In the genomic region with DNA sequence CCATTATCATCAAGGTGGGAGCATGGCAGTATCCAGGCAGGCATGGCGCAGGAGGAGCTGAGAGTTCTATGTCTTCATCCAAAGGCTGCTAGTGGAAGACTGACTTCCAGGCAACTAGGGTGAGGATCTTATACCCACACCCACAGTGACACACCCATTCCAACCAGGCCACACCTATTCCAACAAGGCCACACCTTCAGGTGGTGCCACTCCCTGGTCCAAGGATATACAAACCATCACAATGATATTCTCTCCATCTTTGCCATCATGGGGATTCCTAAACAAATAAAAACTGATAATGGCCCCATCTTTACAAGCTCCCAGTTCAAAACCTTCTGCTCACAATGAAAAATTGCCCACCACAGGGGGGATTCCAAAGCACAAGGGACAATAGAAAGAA, we compare ENCODE assay signal across 8 mouse cellular contexts. TPM values are rescaled to one million over a fixed set of nuclear protein-coding genes. Genes with fewer than 3 reads are reported as not detected.
DNase-seq lines count a peak whose midpoint lies in the region; ATAC-seq lines count a peak whose summit lies in the region.
"Not testable (repeated sequence)": the region's sequence is repeated elsewhere in the genome, so short reads cannot be mapped to it uniquely, and the experiment has no call there.
"Had no signal": no experiment of that assay in that cellular context is flagged by ENCODE, and none has a peak within 500 bp of the region (broad histone marks: within the 10 kb centered on the region; RNA-seq: fewer than 3 reads in every experiment).

Gene Tet1 (minus strand): TSS at position 101 of the 400 bp plus-strand sequence.

- not testable (repeated sequence) for H3K9ac ChIP-seq in embryonic facial prominence, embryonic 13.5 days; intestine, embryonic 15.5 days; limb, embryonic 15.5 days; midbrain, embryonic 16.5 days (ENCODE audit: low read depth, low read length)

- not testable (repeated sequence) for H3K27ac ChIP-seq in embryonic facial prominence, embryonic 13.5 days; intestine, embryonic 15.5 days; limb, embryonic 15.5 days; midbrain, embryonic 16.5 days (ENCODE audit: low read length)

- H3K27me3 ChIP-seq in embryonic facial prominence, embryonic 13.5 days; intestine, embryonic 15.5 days (replicated peaks); limb, embryonic 15.5 days; midbrain, embryonic 16.5 days (ENCODE audit: control insufficient read depth, insufficient read depth, low read depth, low read length): not testable (repeated sequence)

- not testable (repeated sequence) for ATAC-seq in embryonic facial prominence, embryonic 13.5 days (ENCODE audit: insufficient number of reproducible peaks, insufficient read depth, low FRiP score, low TSS enrichment, low read depth); intestine, embryonic 15.5 days; limb, embryonic 15.5 days (ENCODE audit: insufficient number of reproducible peaks, low FRiP score, low TSS enrichment, low read depth); midbrain, embryonic 16.5 days

- not testable (repeated sequence) for DNase-seq in gastrocnemius, postnatal 4 days (ENCODE audit: low spot score in 2 of 2); heart, postnatal 25 days (ENCODE audit: low spot score); left cerebral cortex, adult 18-20 months (ENCODE audit: low spot score in 2 of 2)

- WGBS in embryonic facial prominence, embryonic 13.5 days = no CpG with 5 or more reads among the region's 1 CpGs
- WGBS in intestine, embryonic 15.5 days = no CpG with 5 or more reads among the region's 1 CpGs
- no CpG with 5 or more reads among the region's 1 CpGs for WGBS in limb, embryonic 15.5 days
- no CpG with 5 or more reads among the region's 1 CpGs for WGBS in midbrain, embryonic 16.5 days

- intact Hi-C loops in heart, postnatal 25 days (cut with DNase I) = not testable (repeated sequence)

- H3K36me3 ChIP-seq in embryonic facial prominence, embryonic 13.5 days; intestine, embryonic 15.5 days; limb, embryonic 15.5 days; midbrain, embryonic 16.5 days (ENCODE audit: control insufficient read depth, insufficient read depth, low read length): not testable (repeated sequence)

- not testable (repeated sequence) for H3K4me2 ChIP-seq in embryonic facial prominence, embryonic 13.5 days; intestine, embryonic 15.5 days (replicated peaks); limb, embryonic 15.5 days; midbrain, embryonic 16.5 days (ENCODE audit: low read length)

- H3K4me1 ChIP-seq in embryonic facial prominence, embryonic 13.5 days; intestine, embryonic 15.5 days (replicated peaks); limb, embryonic 15.5 days; midbrain, embryonic 16.5 days (ENCODE audit: control insufficient read depth, insufficient read depth, low read length): not testable (repeated sequence)

- not testable (repeated sequence) for H3K9me3 ChIP-seq in embryonic facial prominence, embryonic 13.5 days; intestine, embryonic 15.5 days; limb, embryonic 15.5 days; midbrain, embryonic 16.5 days (replicated peaks; ENCODE audit: control insufficient read depth, low read length, poor library complexity, severe bottlenecking)

- not testable (repeated sequence) for H3K4me3 ChIP-seq in embryonic facial prominence, embryonic 13.5 days; intestine, embryonic 15.5 days (replicated peaks); limb, embryonic 15.5 days; midbrain, embryonic 16.5 days (ENCODE audit: low read depth, low read length)

RNA-seq across cellular contexts. Expression of gene Tet1, which starts in this region (rescaled TPM):
- 26.6 and 30.4 TPM in 2 replicates for polyA plus RNA-seq in embryonic facial prominence, embryonic 13.5 days (2015; fragmentation: Nextera tagmentation; extraction: Ambion mirVana)
- 10 to 100 TPM; 25.3 to 26.4 TPM for total RNA-seq in gastrocnemius, postnatal 4 days (2021)
- total RNA-seq in heart, postnatal 25 days (2021) = 10 to 100 TPM; 11.0 to 12.7 TPM
- 14.4 and 18.3 TPM in 2 replicates for polyA plus RNA-seq in intestine, embryonic 15.5 days (2015; fragmentation: Nextera tagmentation; extraction: Ambion mirVana)
- 10 to 100 TPM; 12.1 to 12.6 TPM for total RNA-seq in left cerebral cortex, adult 18-20 months (2021)
- 22.8 and 24.9 TPM in 2 replicates for polyA plus RNA-seq in limb, embryonic 15.5 days (2015; fragmentation: Nextera tagmentation; extraction: Ambion mirVana)
- polyA plus RNA-seq in midbrain, embryonic 16.5 days (2015; fragmentation: Nextera tagmentation; extraction: Ambion mirVana) = 42.0 and 42.4 TPM in 2 replicates
- polyA plus RNA-seq: erythroblast, embryonic 14.5 days had no signal
